Mouse (Mus musculus): Measurements from ENCODE around the gene Csrnp3. TPM values are rescaled to one million over a fixed set of nuclear protein-coding genes. Genes with fewer than 3 reads are reported as not detected.

The Csrnp3 gene
- polyA plus RNA-seq, 1 experiment, result 0.08 TPM

DNA sequence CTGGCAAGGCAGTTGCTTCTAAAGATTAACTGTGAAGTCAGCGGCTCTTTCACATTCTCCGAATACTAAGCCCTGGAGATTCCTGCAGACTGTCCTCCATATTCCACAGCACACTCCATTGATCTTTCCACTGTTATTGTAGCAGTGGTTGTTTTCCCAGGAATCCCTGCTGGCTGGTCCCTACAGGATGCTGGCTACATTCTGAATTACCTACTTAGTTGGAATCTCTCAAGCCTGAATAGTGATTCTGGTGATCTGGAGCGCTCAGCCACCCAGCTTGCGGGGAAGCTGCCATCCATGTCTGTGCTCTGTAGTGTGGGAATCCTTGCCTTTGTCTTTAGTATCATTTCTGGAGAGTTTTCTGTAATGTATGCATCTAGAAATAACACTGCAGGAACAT lies 51.5 kb downstream of the Csrnp3 start:
- DNase-seq, result no peak
- H3K36me3 ChIP-seq (ENCODE audit: control insufficient read depth, insufficient read depth, low read length), result no peaks in the 10 kb centered on the region
- TF ChIP-seq POLR2A (IDR thresholded peaks at IDR 0.05; ENCODE audit: control insufficient read depth, extremely low read depth, insufficient read depth, low read length, poor library complexity), result no peak
- no peak for TF ChIP-seq CTCF (IDR thresholded peaks at IDR 0.05; ENCODE audit: borderline replicate concordance, control insufficient read depth, extremely low read depth, insufficient read depth, low read length, poor library complexity)
- H3K27me3 ChIP-seq (ENCODE audit: control insufficient read depth, insufficient read depth, low read length), result no peaks in the 10 kb centered on the region
- WGBS, result 78% methylated on average over 4 of the region's 4 CpGs
- no peak overlapping the region for H3K4me3 ChIP-seq (ENCODE audit: control insufficient read depth, insufficient read depth, low read length)
- no peaks in the 10 kb centered on the region for H3K4me1 ChIP-seq (replicated peaks; ENCODE audit: control insufficient read depth, insufficient read depth, low read length)
- H3K27ac ChIP-seq (ENCODE audit: control insufficient read depth, insufficient read depth, low read length), result no peak overlapping the region

DNA sequence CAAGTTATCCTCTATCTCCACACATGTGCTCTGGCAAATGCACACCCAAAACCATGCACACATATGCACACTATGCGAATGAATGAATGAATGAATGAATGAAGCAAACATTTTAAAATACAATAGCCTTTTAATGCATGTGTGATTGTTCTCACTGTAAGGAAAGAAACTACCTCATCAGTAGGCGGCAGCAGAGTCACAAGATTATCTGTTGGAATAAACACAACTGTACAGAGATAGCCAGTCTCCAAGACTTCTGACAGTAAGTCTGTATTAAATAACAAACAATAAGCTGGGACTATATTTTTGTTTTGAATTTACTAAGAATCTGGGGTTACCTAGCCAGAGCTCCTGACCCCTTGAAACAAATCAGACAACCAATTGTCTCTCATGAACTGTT lies 53.9 kb downstream of the Csrnp3 start:
- Histone ChIP-seq H3K36me3 (ENCODE audit: control insufficient read depth, insufficient read depth, low read length) (no peaks in the 10 kb centered on the region), H3K4me1 (replicated peaks; ENCODE audit: control insufficient read depth, insufficient read depth, low read length) (no peaks in the 10 kb centered on the region), H3K4me3 (ENCODE audit: control insufficient read depth, insufficient read depth, low read length) (no peak overlapping the region), H3K27me3 (ENCODE audit: control insufficient read depth, insufficient read depth, low read length) (no peaks in the 10 kb centered on the region), H3K27ac (ENCODE audit: control insufficient read depth, insufficient read depth, low read length) (no peak overlapping the region)
- TF ChIP-seq POLR2A (IDR thresholded peaks at IDR 0.05; ENCODE audit: control insufficient read depth, extremely low read depth, insufficient read depth, low read length, poor library complexity) (no peak), CTCF (IDR thresholded peaks at IDR 0.05; ENCODE audit: borderline replicate concordance, control insufficient read depth, extremely low read depth, insufficient read depth, low read length, poor library complexity) (no peak)
- DNase-seq, result no peak
- WGBS, result 89% methylated on average over 2 of the region's 2 CpGs

DNA sequence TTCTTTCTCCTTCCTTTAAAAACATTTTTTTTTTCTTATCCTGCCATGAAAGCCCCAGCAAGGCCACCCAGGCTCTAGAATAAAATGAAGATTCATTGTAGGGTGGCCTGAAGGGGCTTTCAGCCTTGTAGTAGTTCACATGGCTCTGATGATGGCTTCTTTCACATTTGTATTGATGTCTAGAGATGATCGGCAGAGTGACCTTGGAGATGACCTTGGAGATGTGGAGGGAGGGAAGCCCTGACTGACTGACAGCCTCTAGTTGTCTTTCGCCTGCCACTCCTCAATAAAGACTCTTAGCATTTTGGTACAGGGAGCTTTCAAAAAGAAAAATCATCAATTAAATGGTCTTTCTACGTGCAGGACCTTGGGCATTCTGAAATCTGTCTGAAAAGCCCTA lies 63.0 kb downstream of the Csrnp3 start:
- no peaks in the 10 kb centered on the region for H3K36me3 ChIP-seq (ENCODE audit: control insufficient read depth, insufficient read depth, low read length)
- no peaks in the 10 kb centered on the region for H3K27me3 ChIP-seq (ENCODE audit: control insufficient read depth, insufficient read depth, low read length)
- H3K4me3 ChIP-seq (ENCODE audit: control insufficient read depth, insufficient read depth, low read length), result no peak overlapping the region
- no peak for TF ChIP-seq POLR2A (IDR thresholded peaks at IDR 0.05; ENCODE audit: control insufficient read depth, extremely low read depth, insufficient read depth, low read length, poor library complexity)
- no peak for TF ChIP-seq CTCF (IDR thresholded peaks at IDR 0.05; ENCODE audit: borderline replicate concordance, control insufficient read depth, extremely low read depth, insufficient read depth, low read length, poor library complexity)
- 87% methylated on average over 3 of the region's 3 CpGs for WGBS
- no peak for DNase-seq
- H3K4me1 ChIP-seq (replicated peaks; ENCODE audit: control insufficient read depth, insufficient read depth, low read length), result no peaks in the 10 kb centered on the region
- H3K27ac ChIP-seq (ENCODE audit: control insufficient read depth, insufficient read depth, low read length), result no peak overlapping the region

DNA sequence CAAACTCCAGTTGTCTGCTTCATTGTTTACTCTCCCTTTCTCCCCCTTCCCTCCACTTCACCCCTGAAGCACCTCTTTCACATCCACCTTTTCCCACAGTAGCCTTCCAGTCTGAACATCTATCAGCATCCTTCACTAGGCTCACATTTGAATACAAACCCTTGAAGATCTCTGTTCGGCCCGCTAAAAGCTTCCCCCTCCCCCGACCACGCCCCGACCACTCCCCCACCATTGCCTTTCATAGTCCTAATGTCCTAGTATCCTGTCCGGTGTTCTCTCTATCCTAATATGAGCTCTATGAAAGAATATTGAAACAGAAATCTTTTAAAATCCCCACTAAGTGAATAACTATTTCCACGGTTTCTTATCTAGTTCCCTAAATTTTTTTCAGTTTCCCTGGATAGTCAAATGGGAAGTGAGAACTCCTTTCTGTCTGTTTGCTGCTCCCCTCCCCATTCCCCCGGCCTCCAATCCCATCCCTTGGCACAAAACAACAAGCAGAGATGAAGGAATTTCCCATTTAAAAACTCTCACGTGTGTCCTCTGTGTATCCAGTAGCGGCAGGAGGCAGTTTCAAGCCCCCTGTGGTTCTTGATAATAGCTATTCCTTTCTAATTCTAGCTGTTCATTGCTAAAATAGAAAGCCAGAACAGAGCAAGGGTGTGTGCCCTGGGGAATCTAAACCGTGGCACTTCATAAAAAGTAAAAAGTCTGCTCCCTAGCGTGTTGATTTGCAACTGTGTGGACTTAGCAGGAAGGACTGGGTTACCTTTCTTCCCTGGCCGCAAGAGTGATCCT lies 64.4 kb downstream of the Csrnp3 start:
- no peak for DNase-seq
- Histone ChIP-seq H3K27me3 (ENCODE audit: control insufficient read depth, insufficient read depth, low read length) (no peaks in the 10 kb centered on the region), H3K4me3 (ENCODE audit: control insufficient read depth, insufficient read depth, low read length) (no peak overlapping the region), H3K4me1 (replicated peaks; ENCODE audit: control insufficient read depth, insufficient read depth, low read length) (no peaks in the 10 kb centered on the region), H3K27ac (ENCODE audit: control insufficient read depth, insufficient read depth, low read length) (no peak overlapping the region), H3K36me3 (ENCODE audit: control insufficient read depth, insufficient read depth, low read length) (no peaks in the 10 kb centered on the region)
- 54% methylated on average over 13 of the region's 13 CpGs for WGBS
- TF ChIP-seq POLR2A (IDR thresholded peaks at IDR 0.05; ENCODE audit: control insufficient read depth, extremely low read depth, insufficient read depth, low read length, poor library complexity) (no peak), CTCF (IDR thresholded peaks at IDR 0.05; ENCODE audit: borderline replicate concordance, control insufficient read depth, extremely low read depth, insufficient read depth, low read length, poor library complexity) (no peak)

DNA sequence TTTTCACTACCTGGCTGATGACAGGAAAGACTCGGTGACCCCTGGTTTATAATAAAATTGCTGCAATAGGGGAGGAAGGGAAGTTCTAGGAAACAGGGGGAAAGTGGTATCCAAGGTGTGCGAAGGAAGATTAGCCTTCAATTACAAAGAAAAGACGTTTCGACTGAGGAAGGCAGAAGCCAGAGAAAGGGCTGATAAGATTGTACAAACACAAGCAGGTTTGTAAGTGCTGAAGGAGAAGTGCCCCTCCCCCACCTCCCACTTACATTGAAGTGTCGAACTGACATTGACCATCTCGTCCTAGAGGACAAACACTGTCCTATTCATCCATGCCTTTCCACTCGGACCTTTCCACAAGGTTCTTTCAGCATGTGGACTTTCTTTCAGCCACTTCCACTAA lies 70.4 kb downstream of the Csrnp3 start:
- H3K4me3 ChIP-seq (ENCODE audit: control insufficient read depth, insufficient read depth, low read length), result no peak overlapping the region
- 62% methylated on average over 7 of the region's 7 CpGs for WGBS
- DNase-seq, result no peak
- no peaks in the 10 kb centered on the region for H3K27me3 ChIP-seq (ENCODE audit: control insufficient read depth, insufficient read depth, low read length)
- H3K27ac ChIP-seq (ENCODE audit: control insufficient read depth, insufficient read depth, low read length), result no peak overlapping the region
- no peaks in the 10 kb centered on the region for H3K36me3 ChIP-seq (ENCODE audit: control insufficient read depth, insufficient read depth, low read length)
- no peaks in the 10 kb centered on the region for H3K4me1 ChIP-seq (replicated peaks; ENCODE audit: control insufficient read depth, insufficient read depth, low read length)
- TF ChIP-seq CTCF (IDR thresholded peaks at IDR 0.05; ENCODE audit: borderline replicate concordance, control insufficient read depth, extremely low read depth, insufficient read depth, low read length, poor library complexity), result no peak
- TF ChIP-seq POLR2A (IDR thresholded peaks at IDR 0.05; ENCODE audit: control insufficient read depth, extremely low read depth, insufficient read depth, low read length, poor library complexity), result no peak

DNA sequence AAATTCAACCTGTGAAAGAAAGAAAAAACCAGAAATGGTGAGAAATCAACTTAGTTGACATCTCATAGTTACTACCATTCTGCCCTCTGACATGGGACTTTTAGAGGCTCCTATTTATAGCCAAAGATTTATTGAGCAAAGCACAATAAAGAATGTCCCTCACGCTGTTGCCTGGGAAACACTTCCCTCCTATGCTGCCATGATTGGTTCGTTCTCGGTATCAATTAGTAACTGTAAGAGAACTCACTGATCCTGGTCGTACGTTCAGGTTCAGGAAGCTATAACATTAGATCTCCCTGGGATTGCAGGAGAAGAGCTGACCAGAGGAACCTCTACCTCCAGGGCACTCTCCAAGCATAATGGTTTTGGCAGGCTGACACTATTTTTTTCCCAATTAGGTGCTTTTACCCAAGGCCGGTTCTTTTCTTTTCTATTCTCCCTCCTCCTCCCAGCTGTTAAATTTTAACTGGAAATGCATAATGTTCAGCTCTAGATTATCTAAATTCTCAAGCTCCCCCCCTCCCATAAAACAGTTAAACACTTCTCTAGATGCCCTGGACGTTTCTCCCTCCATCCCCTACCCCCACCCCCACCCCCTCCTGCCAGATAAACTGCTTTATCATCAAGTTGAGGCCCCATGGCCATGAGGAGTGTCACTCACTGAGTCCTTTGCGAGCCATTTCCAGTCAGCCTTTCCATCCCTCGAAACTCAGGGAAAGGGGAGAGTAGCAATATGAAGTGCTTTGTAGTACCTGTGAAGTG lies 75.3 kb downstream of the Csrnp3 start:
- 63% methylated on average over 9 of the region's 9 CpGs for WGBS
- no peaks in the 10 kb centered on the region for H3K4me1 ChIP-seq (replicated peaks; ENCODE audit: control insufficient read depth, insufficient read depth, low read length)

More for the DNA sequence above, 75.3 kb downstream of the Csrnp3 start:
- no peak overlapping the region for H3K4me3 ChIP-seq (ENCODE audit: control insufficient read depth, insufficient read depth, low read length)
- DNase-seq, result no peak
- no peaks in the 10 kb centered on the region for H3K36me3 ChIP-seq (ENCODE audit: control insufficient read depth, insufficient read depth, low read length)
- TF ChIP-seq CTCF (IDR thresholded peaks at IDR 0.05; ENCODE audit: borderline replicate concordance, control insufficient read depth, extremely low read depth, insufficient read depth, low read length, poor library complexity) (no peak), POLR2A (IDR thresholded peaks at IDR 0.05; ENCODE audit: control insufficient read depth, extremely low read depth, insufficient read depth, low read length, poor library complexity) (no peak)
- H3K27me3 ChIP-seq (ENCODE audit: control insufficient read depth, insufficient read depth, low read length), result no peaks in the 10 kb centered on the region
- H3K27ac ChIP-seq (ENCODE audit: control insufficient read depth, insufficient read depth, low read length), result no peak overlapping the region
